Mouse (Mus musculus) CH12.LX (cell line): ENCODE results near the gene Ccn1. TPM values are rescaled to one million over a fixed set of nuclear protein-coding genes. Genes with fewer than 3 reads are reported as not detected.
A peak's percentile ranks its signal among the peaks of the same experiment; 100 is the strongest.

Experiments
- DNase-seq: peaks from one replicate; pipeline ENCODE4 v3.0.0-alpha.2; 2013; ENCODE audit errors: extremely low read depth
- H3K27ac ChIP-seq: 2 replicates; pipeline ENCODE4 v1.5.1; 2012; ENCODE audit warnings: low read depth, mild to moderate bottlenecking, control low read depth, moderate library complexity; ENCODE audit not compliant: insufficient read depth
- H3K27me3 ChIP-seq: replicated peaks from 2 replicates; pipeline ENCODE3; 2012; ENCODE audit warnings: inconsistent platforms
- H3K36me3 ChIP-seq, 2 experiments: replicated peaks in 1 of 2; 2 replicates each; pipeline versions ENCODE3 to v1.6.1; 2012; ENCODE audit warnings: inconsistent platforms in 1 of 2, low read length in 1 of 2, mild to moderate bottlenecking in 1 of 2, mixed read lengths in 1 of 2, moderate library complexity in 1 of 2; ENCODE audit not compliant: control insufficient read depth in 1 of 2, insufficient read depth in 1 of 2
- H3K4me1 ChIP-seq, 2 experiments: 2 replicates each; pipeline ENCODE4 v1.6.1; 2012; ENCODE audit warnings: inconsistent platforms in 1 of 2, moderate library complexity in 1 of 2; ENCODE audit not compliant: insufficient read depth in 2 of 2, control insufficient read depth in 1 of 2
- H3K4me2 ChIP-seq: 2 replicates; pipeline ENCODE4 v1.6.1; 2012; ENCODE audit warnings: low read depth, mild to moderate bottlenecking, control low read depth; ENCODE audit not compliant: poor library complexity, insufficient read depth, severe bottlenecking
- H3K4me3 ChIP-seq, 3 experiments: fragments of 150-350 bp in 1 of 3; sonication (generic) in 1 of 3; replicated peaks in 1 of 3; 2 replicates each; pipeline versions ENCODE3 to v1.5.1; 2011 to 2012; ENCODE audit warnings: low read depth in 2 of 3, low read length in 2 of 3, mild to moderate bottlenecking in 2 of 3, moderate library complexity in 2 of 3, control low read depth in 1 of 3, improper control_type of control experiment in 1 of 3, inconsistent platforms in 1 of 3, mixed read lengths in 1 of 3; ENCODE audit not compliant: poor library complexity in 1 of 3
- H3K79me2 ChIP-seq: replicated peaks from 2 replicates; pipeline ENCODE4 v1.6.1; 2012; ENCODE audit warnings: mild to moderate bottlenecking, moderate library complexity; ENCODE audit not compliant: control insufficient read depth, poor library complexity, insufficient read depth, severe bottlenecking; ENCODE audit errors: extremely low read depth
- H3K9ac ChIP-seq: 2 replicates; pipeline ENCODE4 v1.6.1; 2012; ENCODE audit warnings: low read depth, mild to moderate bottlenecking, control low read depth, moderate library complexity; ENCODE audit not compliant: insufficient read depth
- H3K9me3 ChIP-seq: replicated peaks from 2 replicates; pipeline ENCODE3; 2012; ENCODE audit warnings: low read length, inconsistent platforms, mixed read lengths
- BHLHE40 ChIP-seq: IDR thresholded peaks from 2 replicates; pipeline ENCODE4 v1.6.1; 2011; ENCODE audit warnings: mild to moderate bottlenecking, low read depth, low read length, improper control_type of control experiment
- CHD1 ChIP-seq: IDR thresholded peaks from 2 replicates; pipeline ENCODE4 v1.6.1; 2012; ENCODE audit warnings: low read depth, low read length, improper control_type of control experiment, inconsistent platforms
- CHD2 ChIP-seq: IDR thresholded peaks from 2 replicates; pipeline ENCODE4 v1.6.1; 2011; ENCODE audit warnings: low read length, improper control_type of control experiment
- CTCF ChIP-seq, 2 experiments: IDR thresholded peaks in 1 of 2; conservative IDR thresholded peaks in 1 of 2; 2 replicates each; pipeline ENCODE4 v1.5.1; 2011 to 2012; ENCODE audit warnings: low read depth in 2 of 2, low read length in 2 of 2, improper control_type of control experiment in 1 of 2, inconsistent platforms in 1 of 2, mild to moderate bottlenecking in 1 of 2, moderate library complexity in 1 of 2
- ELF1 ChIP-seq: IDR thresholded peaks from 2 replicates; pipeline ENCODE4 v1.6.1; 2014; ENCODE audit warnings: low read depth, mild to moderate bottlenecking, inconsistent platforms, low read length, improper control_type of control experiment
- EP300 ChIP-seq: IDR thresholded peaks from 2 replicates; pipeline ENCODE4 v1.6.1; 2011; ENCODE audit warnings: low read length, improper control_type of control experiment
- ETS1 ChIP-seq: conservative IDR thresholded peaks from 2 replicates; pipeline ENCODE4 v1.6.1; 2012; ENCODE audit warnings: low read depth, mild to moderate bottlenecking, inconsistent platforms, low read length, improper control_type of control experiment, moderate library complexity
- GABPA ChIP-seq: IDR thresholded peaks from 2 replicates; pipeline ENCODE4 v1.6.1; 2012; ENCODE audit warnings: low read depth, low read length, improper control_type of control experiment, inconsistent platforms; ENCODE audit not compliant: insufficient replicate concordance
- HCFC1 ChIP-seq: IDR thresholded peaks from 2 replicates; pipeline ENCODE4 v1.6.1; 2012; ENCODE audit warnings: low read depth, mild to moderate bottlenecking, inconsistent platforms, low read length, improper control_type of control experiment
- IRF4 ChIP-seq: IDR thresholded peaks from 2 replicates; pipeline ENCODE4 v1.6.1; 2014; ENCODE audit warnings: low read depth, mild to moderate bottlenecking, inconsistent platforms, low read length, improper control_type of control experiment
- JUN ChIP-seq: IDR thresholded peaks from 2 replicates; pipeline ENCODE4 v1.6.1; 2011; ENCODE audit warnings: low read depth, mild to moderate bottlenecking, low read length, improper control_type of control experiment, moderate library complexity; ENCODE audit not compliant: insufficient read depth
- KAT2A ChIP-seq: IDR thresholded peaks from 2 replicates; pipeline ENCODE4 v1.6.1; 2012; ENCODE audit warnings: low read length, improper control_type of control experiment, inconsistent platforms; ENCODE audit not compliant: insufficient replicate concordance
- MAFK ChIP-seq: IDR thresholded peaks from 2 replicates; pipeline ENCODE4 v1.6.1; 2011; ENCODE audit warnings: low read length, improper control_type of control experiment; ENCODE audit not compliant: insufficient replicate concordance
- MAX ChIP-seq: IDR thresholded peaks from 2 replicates; pipeline ENCODE4 v1.6.1; 2011; ENCODE audit warnings: low read length, improper control_type of control experiment
- MAZ ChIP-seq: IDR thresholded peaks from 2 replicates; pipeline ENCODE4 v1.6.1; 2012; ENCODE audit warnings: low read depth, mild to moderate bottlenecking, inconsistent platforms, low read length, improper control_type of control experiment, moderate library complexity
- MEF2A ChIP-seq: IDR thresholded peaks from 2 replicates; pipeline ENCODE4 v1.6.1; 2014; ENCODE audit warnings: low read depth, mild to moderate bottlenecking, inconsistent platforms, low read length, improper control_type of control experiment, borderline replicate concordance
- MXI1 ChIP-seq: IDR thresholded peaks from 2 replicates; pipeline ENCODE4 v1.6.1; 2011; ENCODE audit warnings: mild to moderate bottlenecking, low read depth, low read length, improper control_type of control experiment
- MYC ChIP-seq: IDR thresholded peaks from 2 replicates; pipeline ENCODE4 v1.6.1; 2011; ENCODE audit warnings: low read depth, mild to moderate bottlenecking, improper control_type of control experiment, low read length
- NELFE ChIP-seq: IDR thresholded peaks from 2 replicates; pipeline ENCODE4 v1.6.1; 2011; ENCODE audit warnings: low read depth, low read length, improper control_type of control experiment
- PAX5 ChIP-seq: IDR thresholded peaks from 2 replicates; pipeline ENCODE4 v1.6.1; 2012; ENCODE audit warnings: low read length, inconsistent platforms, mixed read lengths
- POLR2A ChIP-seq: IDR thresholded peaks from 2 replicates; pipeline ENCODE4 v1.6.1; 2011; ENCODE audit warnings: low read depth, mild to moderate bottlenecking, improper control_type of control experiment, low read length
- POLR2AphosphoS2 ChIP-seq: IDR thresholded peaks from 2 replicates; pipeline ENCODE4 v1.6.1; 2011; ENCODE audit warnings: low read depth, low read length, improper control_type of control experiment
- RAD21 ChIP-seq: IDR thresholded peaks from 2 replicates; pipeline ENCODE4 v1.6.1; 2011; ENCODE audit warnings: low read depth, mild to moderate bottlenecking, low read length, improper control_type of control experiment, moderate library complexity
- RCOR1 ChIP-seq: conservative IDR thresholded peaks from 2 replicates; pipeline ENCODE4 v1.6.1; 2012; ENCODE audit warnings: low read depth, mild to moderate bottlenecking, inconsistent platforms, low read length, improper control_type of control experiment
- TCF12 ChIP-seq: IDR thresholded peaks from 2 replicates; pipeline ENCODE4 v1.6.1; 2014; ENCODE audit warnings: low read depth, mild to moderate bottlenecking, inconsistent platforms, low read length, improper control_type of control experiment
- USF1 ChIP-seq: IDR thresholded peaks from 2 replicates; pipeline ENCODE4 v1.6.1; 2014; ENCODE audit warnings: low read depth, mild to moderate bottlenecking, inconsistent platforms, low read length, improper control_type of control experiment
- USF2 ChIP-seq: conservative IDR thresholded peaks from 2 replicates; pipeline ENCODE4 v1.6.1; 2011; ENCODE audit warnings: low read depth, low read length, improper control_type of control experiment
- ZC3H11A ChIP-seq: IDR thresholded peaks from 2 replicates; pipeline ENCODE4 v1.6.1; 2012; ENCODE audit warnings: low read depth, mild to moderate bottlenecking, inconsistent platforms, low read length, improper control_type of control experiment
- ZKSCAN1 ChIP-seq: IDR thresholded peaks from 2 replicates; pipeline ENCODE4 v1.6.1; 2012; ENCODE audit warnings: low read depth, inconsistent platforms, low read length, improper control_type of control experiment, borderline replicate concordance
- ZMIZ1 ChIP-seq: IDR thresholded peaks from 2 replicates; pipeline ENCODE4 v1.6.1; 2012; ENCODE audit warnings: low read depth, mild to moderate bottlenecking, inconsistent platforms, low read length, improper control_type of control experiment
- ZNF384 ChIP-seq: IDR thresholded peaks from 2 replicates; pipeline ENCODE4 v1.6.1; 2012; ENCODE audit warnings: low read depth, low read length, improper control_type of control experiment, inconsistent platforms
- dilution Hi-C: fragments of 300-500 bp; cut with MboI; formaldehyde crosslinking; loops from 2 replicates; pipeline ENCODE4 v1.14.3; 2020; ENCODE audit warnings: low sequenced_read_pairs; ENCODE audit not compliant: extremely low pct_unique_long_range_greater_than_20kb, extremely low pct_ligation_motif_present
- in situ Hi-C: fragments of 300-500 bp; cut with MboI; formaldehyde crosslinking; loops from 3 replicates; pipeline ENCODE4 v1.14.3; 2019; ENCODE audit warnings: low sequenced_read_pairs, low pct_ligation_motif_present, low pct_unique_long_range_greater_than_20kb, mixed read lengths
- polyA plus RNA-seq: library from polyadenylated mRNA; unstranded; fragments of >175 nt; gene quantifications from 2 replicates; pipeline ENCODE4 v1.2.1, GENCODE M21; 2012; ENCODE audit warnings: low read depth; ENCODE audit not compliant: insufficient read length
- total RNA-seq, 2 experiments: library from RNA; depleted of rRNA; stranded (reverse); fragments of 300-350 nt in 1 of 2; fragments of >200 nt in 1 of 2; gene quantifications; 2 replicates each; pipeline ENCODE4 v1.2.3; 2012 to 2014

Gene Ccn1
- total and polyA plus RNA-seq, 3 experiments: not detected

- no peak overlapping the region for H3K4me2 ChIP-seq
Observed at GRCm38 (mm10) chr3:145614362-145615115, 35.2 kb downstream of the Ccn1 start.

GRCm38 (mm10) chr3:145613234-145613633, 36.5 kb downstream of the Ccn1 start:
- Histone ChIP-seq H3K4me1 (peaks cover 10 to 15% of the 10 kb centered on the region in 2 experiments), H3K4me2 (no peak overlapping the region; the same call in 1 of the 2 replicates), H3K27me3 (no peaks in the 10 kb centered on the region), H3K9me3 (no peaks in the 10 kb centered on the region), H3K36me3 (peaks cover 0 to 10% of the 10 kb centered on the region in 2 experiments), H3K79me2 (no peaks in the 10 kb centered on the region), H3K27ac (no peak overlapping the region), H3K9ac (no peak overlapping the region), H3K4me3 (no peak overlapping the region)
- in situ Hi-C loops: no loop called here
- DNase-seq: no peak
- TF ChIP-seq HCFC1 (no peak), CTCF (conservative IDR thresholded peaks at IDR 0.05 in 1 of 2, IDR thresholded peaks at IDR 0.05 in 1 of 2; ENCODE audit: low read depth in 2 of 2, low read length in 2 of 2) (no peak), BHLHE40 (peak; percentile 14; the same call in 1 of the 2 replicates), IRF4 (peak; percentile 68), RAD21 (no peak; the same call in 1 of the 2 replicates), JUN (no peak), CHD1 (no peak), MXI1 (no peak), POLR2AphosphoS2 (no peak), RCOR1 (peak; percentile 73; the same call in 1 of the 2 replicates), ZKSCAN1 (no peak), TCF12 (no peak; the same call in 1 of the 2 replicates), USF1 (no peak), EP300 (peak; percentile 69), ZNF384 (no peak), MEF2A (no peak), POLR2A (no peak), CHD2 (peak; percentile 38; the same call in 1 of the 2 replicates), USF2 (no peak), ELF1 (peak; percentile 53; the same call in 1 of the 2 replicates), ETS1 (peak; percentile 1; the same call in 1 of the 2 replicates), PAX5 (no peak), MAX (no peak), KAT2A (no peak), MAFK (0 out of 2 replicates have a peak, but pooled peaks have one; percentile 55), NELFE (no peak), MYC (no peak)
- dilution Hi-C loops: no loop called here

More at GRCm38 (mm10) chr3:145614362-145615115, 35.2 kb downstream of the Ccn1 start:
- H3K9ac ChIP-seq: no peak overlapping the region
- DNase-seq: no peak
- no peak overlapping the region for H3K4me3 ChIP-seq
- dilution Hi-C loops (no loop called here), in situ Hi-C loops (no loop called here)
- no peak overlapping the region for H3K27ac ChIP-seq
- no peaks in the 10 kb centered on the region for H3K27me3 ChIP-seq
- H3K79me2 ChIP-seq: no peaks in the 10 kb centered on the region
- peaks cover 19 to 24% of the 10 kb centered on the region in 2 experiments for H3K4me1 ChIP-seq
- H3K36me3 ChIP-seq: peaks cover 0 to 8% of the 10 kb centered on the region in 2 experiments
- H3K9me3 ChIP-seq: peaks cover under 1% of the 10 kb centered on the region
- TF ChIP-seq GABPA: no peak
- TF ChIP-seq MAZ: no peak
- no peak for TF ChIP-seq EP300
- TF ChIP-seq ZC3H11A: no peak
- TF ChIP-seq MEF2A: no peak
- TF ChIP-seq RCOR1: no peak
- TF ChIP-seq POLR2AphosphoS2: no peak
- TF ChIP-seq CTCF (conservative IDR thresholded peaks at IDR 0.05 in 1 of 2, IDR thresholded peaks at IDR 0.05 in 1 of 2; ENCODE audit: low read depth in 2 of 2, low read length in 2 of 2): no peak
- no peak for TF ChIP-seq POLR2A
- TF ChIP-seq ZMIZ1: no peak
